Mouse (Mus musculus) heart, postnatal 0 days (tissue): ENCODE measurements around the gene Apoa1. TPM values are rescaled to one million over a fixed set of nuclear protein-coding genes. Genes with fewer than 3 reads are reported as not detected.
A peak's percentile ranks its signal among the peaks of the same experiment; 100 is the strongest.

Experiments
- ATAC-seq: fragments of 200-750 bp; cut with Nextera tagmentation; 2 replicates; pipeline ENCODE4 v1.8.0; 2017; ENCODE audit warnings: low read depth, moderate number of reproducible peaks, moderate library complexity; ENCODE audit not compliant: insufficient read depth
- DNase-seq: peaks from one replicate; pipeline ENCODE4 v3.0.0-alpha.2; 2016; ENCODE audit warnings: low spot score
- H3K27ac ChIP-seq: fragments of 300-500 bp; sonication (generic); 2 replicates; pipeline ENCODE4 v1.5.1; 2014; ENCODE audit warnings: low read depth, mild to moderate bottlenecking
- H3K27me3 ChIP-seq: fragments of 300-500 bp; sonication (generic); 2 replicates; pipeline ENCODE4 v1.6.1; 2014; ENCODE audit warnings: low read length, mixed read lengths; ENCODE audit not compliant: control insufficient read depth, insufficient read depth
- H3K36me3 ChIP-seq: fragments of 300-500 bp; sonication (generic); replicated peaks from 2 replicates; pipeline ENCODE4 v1.6.1; 2014; ENCODE audit warnings: low read length, mixed read lengths; ENCODE audit not compliant: control insufficient read depth, insufficient read depth
- H3K4me1 ChIP-seq: fragments of 300-500 bp; sonication (generic); 2 replicates; pipeline ENCODE4 v1.6.1; 2014; ENCODE audit warnings: antibody characterized with exemption; ENCODE audit not compliant: control insufficient read depth, insufficient read depth
- H3K4me2 ChIP-seq: fragments of 300-500 bp; sonication (generic); 2 replicates; pipeline ENCODE4 v1.6.1; 2014; ENCODE audit warnings: low read depth, mild to moderate bottlenecking, low read length, moderate library complexity
- H3K4me3 ChIP-seq: fragments of 300-500 bp; sonication (generic); 2 replicates; pipeline ENCODE4 v1.5.1; 2014; ENCODE audit warnings: low read depth, low read length
- H3K9ac ChIP-seq: fragments of 300-500 bp; sonication (generic); replicated peaks from 2 replicates; pipeline ENCODE4 v1.6.1; 2014; ENCODE audit warnings: low read depth, low read length, mixed read lengths
- H3K9me3 ChIP-seq: fragments of 300-500 bp; sonication (generic); replicated peaks from 2 replicates; pipeline ENCODE4 v1.6.1; 2016; ENCODE audit warnings: low read length; ENCODE audit not compliant: control insufficient read depth
- CTCF ChIP-seq: IDR thresholded peaks from 2 replicates; pipeline ENCODE4 v1.5.1; 2016; ENCODE audit warnings: antibody characterized with exemption, control low read depth, low read depth
- EP300 ChIP-seq: IDR thresholded peaks from 2 replicates; pipeline ENCODE4 v1.6.1; 2016; ENCODE audit warnings: antibody characterized with exemption, low read depth
- WGBS: fragments of 180-500 bp; shearing (Covaris S2); extraction: QIAGEN DNeasy Blood & Tissue Kit; methylation state at CpG from one replicate; pipeline ENCODE4 v1.1.7; 2014; 5-methylcytosine and 5-hydroxymethylcytosine counted together
- polyA plus RNA-seq: library from polyadenylated mRNA; unstranded; fragments of >200 nt; fragmentation: Nextera tagmentation; extraction: Ambion mirVana; gene quantifications from 2 replicates; pipeline ENCODE4 v1.2.1, GENCODE M21; 2015
- total RNA-seq: library from RNA; depleted of rRNA; stranded (reverse); fragments of >200 nt; gene quantifications from 2 replicates; pipeline ENCODE4 v1.2.3, GENCODE M21; 2014; ENCODE audit warnings: low replicate concordance; rRNA removed

Apoa1 gene
- total RNA-seq (0.62 TPM in 1 of 2 replicates, not detected in the other), polyA plus RNA-seq (1.0 and 1.8 TPM in 2 replicates)

DNA sequence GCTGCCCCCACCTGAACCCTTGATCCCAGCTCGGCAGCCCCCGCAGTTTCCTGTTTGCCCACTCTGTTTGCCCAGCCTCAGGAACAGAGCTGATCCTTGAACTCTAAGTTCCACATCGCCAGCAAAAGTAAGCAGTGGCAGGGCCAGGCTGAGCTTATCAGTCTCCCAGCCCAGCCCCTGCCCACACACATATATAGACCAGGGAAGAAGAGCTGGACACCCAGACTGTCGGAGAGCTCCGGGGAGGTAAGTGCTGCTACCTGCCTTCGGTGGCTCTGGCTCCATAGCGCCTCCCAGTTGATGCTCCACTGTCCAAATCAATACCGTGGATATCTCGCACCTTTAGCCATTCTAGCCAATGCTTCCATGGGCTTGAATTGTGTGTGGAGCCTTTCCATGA is at the start of gene Apoa1:
TSS of gene Apoa1 (plus strand) at position 90 of the 400 bp plus-strand sequence.
- ATAC-seq (no peak), DNase-seq (no peak)
- H3K9ac ChIP-seq: no peak within 1 kb of the TSS
- TF ChIP-seq CTCF (no peak), EP300 (no peak)
- peaks cover 14% of the 10 kb centered on the region; the same call in 1 of the 2 replicates for H3K27me3 ChIP-seq
- 0 out of 2 replicates have a peak, but pooled peaks cover under 1% of the 10 kb centered on the region for H3K36me3 ChIP-seq
- peaks cover 8% of the 10 kb centered on the region for H3K4me1 ChIP-seq
- H3K27ac ChIP-seq: no peak within 1 kb of the TSS
- WGBS: 50% methylated on average over 9 of the region's 9 CpGs
- no peak within 1 kb of the TSS for H3K4me3 ChIP-seq
- H3K9me3 ChIP-seq: no peaks in the 10 kb centered on the region
- H3K4me2 ChIP-seq: no peak within 1 kb of the TSS

DNA sequence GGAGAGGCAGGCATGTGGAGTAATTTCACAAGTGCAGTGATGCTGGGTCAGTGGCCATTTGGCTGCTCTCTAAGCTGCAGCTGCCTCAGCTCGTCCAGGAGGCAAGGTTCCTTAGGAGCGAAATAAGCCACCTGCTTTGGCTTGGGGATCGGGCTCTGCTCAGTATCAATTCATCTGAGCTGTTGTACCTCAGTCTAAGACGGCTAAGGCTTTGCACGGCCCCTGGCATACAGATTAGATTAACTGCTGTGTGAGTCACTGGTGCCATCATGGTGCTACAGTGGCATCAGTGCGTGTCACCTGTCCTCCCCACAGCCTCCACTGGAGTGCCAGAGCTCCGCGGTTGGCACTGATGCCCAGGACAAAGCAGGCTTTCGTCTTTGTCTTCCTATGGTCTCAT is 49.8 kb upstream of the Apoa1 start:
- Histone ChIP-seq H3K27ac (no peak overlapping the region), H3K4me2 (no peak overlapping the region), H3K4me3 (no peak overlapping the region), H3K9ac (no peak overlapping the region), H3K4me1 (peaks cover 16% of the 10 kb centered on the region), H3K9me3 (no peaks in the 10 kb centered on the region), H3K27me3 (no peaks in the 10 kb centered on the region), H3K36me3 (peaks cover 19% of the 10 kb centered on the region)
- no peak for TF ChIP-seq EP300
- no peak for TF ChIP-seq CTCF
- ATAC-seq (no peak), DNase-seq (no peak)
- WGBS: 84% methylated on average over 9 of the region's 9 CpGs

DNA sequence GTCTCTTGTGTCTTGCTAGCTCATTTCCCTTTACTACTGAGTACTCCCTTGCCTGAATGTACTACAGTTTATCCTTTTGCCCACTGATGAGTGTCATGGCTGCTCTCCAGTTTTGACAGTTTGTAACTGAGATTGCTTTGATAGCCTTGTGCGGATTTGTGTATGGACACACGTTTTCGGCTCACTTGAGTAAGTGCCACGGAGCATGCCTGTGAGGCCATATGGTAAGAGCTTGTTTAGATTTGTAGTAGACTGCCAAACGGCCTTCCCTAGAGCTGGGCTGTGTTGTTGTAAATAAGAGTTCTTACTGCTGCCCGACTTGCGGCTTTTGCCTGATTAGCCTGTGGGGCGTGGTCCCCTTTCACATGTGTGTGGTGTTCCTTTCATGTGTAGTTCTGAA is 47.1 kb upstream of the Apoa1 start:
- H3K9ac ChIP-seq: no peak overlapping the region
- WGBS: 69% methylated on average over 8 of the region's 8 CpGs
- H3K9me3 ChIP-seq: no peaks in the 10 kb centered on the region
- H3K27ac ChIP-seq: no peak overlapping the region
- no peak for TF ChIP-seq CTCF
- no peak for TF ChIP-seq EP300
- H3K36me3 ChIP-seq: peaks cover 23% of the 10 kb centered on the region
- H3K4me3 ChIP-seq: no peak overlapping the region
- H3K27me3 ChIP-seq: no peaks in the 10 kb centered on the region
- peaks cover 11% of the 10 kb centered on the region; the same call in 1 of the 2 replicates for H3K4me1 ChIP-seq
- DNase-seq: no peak
- ATAC-seq: no peak
- H3K4me2 ChIP-seq: no peak overlapping the region

DNA sequence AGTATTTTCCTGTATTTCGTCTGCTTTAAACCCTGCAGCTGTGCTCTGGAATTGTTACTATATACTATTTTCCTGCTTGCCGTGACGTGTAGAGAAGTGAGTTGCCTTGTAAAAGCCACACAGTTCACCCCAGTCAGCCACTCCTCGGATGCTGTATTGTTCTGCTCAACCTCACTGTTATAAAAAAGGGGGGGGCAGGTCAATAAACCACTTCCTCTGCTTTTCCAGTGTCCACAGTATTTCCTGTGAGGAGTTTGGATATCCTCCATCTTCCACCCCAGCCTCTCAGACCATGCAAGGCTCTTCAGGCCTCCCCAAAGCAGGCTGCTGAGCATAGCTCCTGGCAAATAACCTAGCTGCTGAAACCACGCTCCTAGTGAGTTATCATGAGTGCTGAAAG is 43.8 kb upstream of the Apoa1 start:
- WGBS: 53% methylated on average over 5 of the region's 5 CpGs
- Histone ChIP-seq H3K36me3 (peaks cover 6% of the 10 kb centered on the region; the same call in 1 of the 2 replicates), H3K27ac (peak overlapping the region; percentile 76), H3K4me3 (no peak overlapping the region), H3K9me3 (no peaks in the 10 kb centered on the region), H3K4me1 (peaks cover 6% of the 10 kb centered on the region; the same call in 1 of the 2 replicates), H3K4me2 (no peak overlapping the region), H3K27me3 (no peaks in the 10 kb centered on the region), H3K9ac (no peak overlapping the region)
- ATAC-seq (peak; percentile 76), DNase-seq (peak; percentile 73)
- TF ChIP-seq CTCF (no peak), EP300 (no peak)

DNA sequence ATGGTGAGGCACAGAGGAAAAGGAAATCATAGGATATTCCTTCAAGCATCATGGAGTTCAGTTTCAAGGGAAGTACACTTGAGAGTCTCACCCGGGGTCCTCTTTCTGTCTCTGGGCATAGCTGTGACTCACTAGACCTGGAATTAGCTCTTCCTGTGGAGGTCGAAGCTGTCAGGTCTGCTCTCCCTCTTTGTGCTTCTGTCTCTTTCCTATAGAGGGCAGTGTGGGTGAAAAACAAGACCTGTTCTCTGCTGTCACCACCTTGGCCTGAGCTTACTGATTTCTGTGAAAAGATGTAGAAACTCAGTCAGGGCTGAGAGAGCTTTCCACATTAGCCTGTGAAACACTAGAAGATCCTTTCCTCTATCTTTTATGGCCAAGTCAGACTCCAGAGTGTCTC is 43.2 kb upstream of the Apoa1 start:
- no peaks in the 10 kb centered on the region for H3K27me3 ChIP-seq
- H3K4me2 ChIP-seq: no peak overlapping the region
- whole genome bisulfite sequencing: 7% methylated on average over 2 of the region's 2 CpGs
- ATAC-seq (peak; percentile 39), DNase-seq (peak; percentile 74)
- peaks cover 6% of the 10 kb centered on the region; the same call in 1 of the 2 replicates for H3K4me1 ChIP-seq
- H3K9me3 ChIP-seq: no peaks in the 10 kb centered on the region
- H3K36me3 ChIP-seq: peaks cover 4% of the 10 kb centered on the region; the same call in 1 of the 2 replicates
- no peak overlapping the region for H3K4me3 ChIP-seq
- H3K27ac ChIP-seq: peak overlapping the region; percentile 76
- H3K9ac ChIP-seq: no peak overlapping the region
- peak; percentile 62 for TF ChIP-seq CTCF
- TF ChIP-seq EP300: no peak

DNA sequence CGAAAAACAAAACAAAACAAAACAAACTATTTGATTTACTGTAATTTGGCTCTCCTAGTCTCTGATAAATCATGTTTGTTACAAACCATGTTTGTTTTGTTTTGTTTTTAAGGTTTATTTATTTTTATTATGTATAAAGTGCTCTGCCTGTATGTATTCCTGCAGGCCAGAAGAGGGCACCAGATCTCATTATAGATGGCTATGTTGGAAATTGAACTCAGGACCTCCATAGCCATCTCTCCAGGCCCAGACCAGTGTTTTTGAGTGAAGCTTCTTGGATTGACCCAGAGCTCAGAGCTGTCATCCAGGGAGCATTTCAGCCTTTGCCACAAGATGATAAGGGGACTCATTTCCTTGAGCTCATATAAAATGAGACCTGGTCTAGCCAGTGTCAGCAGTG is 42.0 kb upstream of the Apoa1 start:
- WGBS: 74% methylated on average over 1 of the region's 1 CpGs
- H3K9ac ChIP-seq: no peak overlapping the region
- H3K27ac ChIP-seq: no peak overlapping the region
- DNase-seq (no peak), ATAC-seq (no peak)
- no peak overlapping the region for H3K4me3 ChIP-seq
- no peak for TF ChIP-seq EP300
- peak; percentile 38; the same call in 1 of the 2 replicates for TF ChIP-seq CTCF
- peaks cover 4% of the 10 kb centered on the region; the same call in 1 of the 2 replicates for H3K36me3 ChIP-seq
- H3K27me3 ChIP-seq: no peaks in the 10 kb centered on the region
- no peaks in the 10 kb centered on the region for H3K9me3 ChIP-seq
- H3K4me2 ChIP-seq: no peak overlapping the region
- H3K4me1 ChIP-seq: peaks cover 12% of the 10 kb centered on the region; the same call in 1 of the 2 replicates
